17 mouse cellular contexts compared by ENCODE assay signal in genomic region chr8:5965403-5966015, GRCm38 (mm10).
DNase-seq lines count a peak whose midpoint lies in the region; ATAC-seq and TF ChIP-seq lines count a peak whose summit lies in the region.
"Had no signal": no experiment of that assay in that cellular context is flagged by ENCODE, and none has a peak within 500 bp of the region (broad histone marks: within the 10 kb centered on the region; RNA-seq: fewer than 3 reads in every experiment).

No protein-coding gene starts in this region.

- H3K27me3 ChIP-seq in forebrain, embryonic 12.5 days: no peaks in the 10 kb centered on the region
- no peaks in the 10 kb centered on the region for H3K27me3 ChIP-seq in forebrain, embryonic 10.5 days (ENCODE audit: poor library complexity, severe bottlenecking)
- H3K27me3 ChIP-seq in lung, postnatal 0 days (replicated peaks; ENCODE audit: insufficient read depth, low read length): no peaks in the 10 kb centered on the region
- H3K27me3 ChIP-seq in midbrain, embryonic 13.5 days: no peaks in the 10 kb centered on the region
- H3K27me3 ChIP-seq: heart, embryonic 15.5 days had no signal

- no peak for DNase-seq in forebrain, embryonic 10.5 days (ENCODE audit: extremely low spot score, low spot score)
- peak; percentile 1 for DNase-seq in lung, postnatal 10 days
- DNase-seq in lung, postnatal 0 days (ENCODE audit: low spot score): no peak
- DNase-seq in embryo, embryonic 11.5 days (ENCODE audit: low read depth, low spot score): peak; percentile 20
- no peak for DNase-seq in gastrocnemius, adult 2 months
- no peak for DNase-seq in kidney, postnatal 4 days
- DNase-seq: adrenal gland, postnatal 14 days; cerebellum, postnatal 36 days; gastrocnemius, postnatal 25 days; layer of hippocampus, adult 9-11 months; right cerebral cortex, adult 18-20 months; thymus, adult 18-20 months had no signal

- no peak for TF ChIP-seq CTCF in lung, postnatal 0 days (IDR thresholded peaks at IDR 0.05)
- no peak for TF ChIP-seq CTCF in gastrocnemius, adult 2 months (IDR thresholded peaks at IDR 0.05)

- ATAC-seq in forebrain, embryonic 12.5 days (ENCODE audit: low FRiP score): 0 out of 2 replicates have a peak, but pooled peaks have one; percentile 11
- no peak for ATAC-seq in lung, postnatal 0 days
- peak; percentile 93 for ATAC-seq in midbrain, embryonic 13.5 days
- ATAC-seq: inflammation-experienced regulatory T-cells, adult 6 months had no signal

- no peak overlapping the region for H3K4me3 ChIP-seq in forebrain, embryonic 12.5 days (replicated peaks)
- H3K4me3 ChIP-seq in forebrain, embryonic 10.5 days: no peak overlapping the region
- H3K4me3 ChIP-seq in lung, postnatal 0 days (ENCODE audit: low read depth, low read length): no peak overlapping the region
- no peak overlapping the region for H3K4me3 ChIP-seq in midbrain, embryonic 13.5 days (replicated peaks)
- no peak overlapping the region for H3K4me3 ChIP-seq in gastrocnemius, adult 2 months
- H3K4me3 ChIP-seq: heart, embryonic 15.5 days had no signal

- H3K4me2 ChIP-seq in forebrain, embryonic 12.5 days: no peak overlapping the region
- no peak overlapping the region for H3K4me2 ChIP-seq in lung, postnatal 0 days (replicated peaks; ENCODE audit: low read depth, low read length)
- H3K4me2 ChIP-seq in midbrain, embryonic 13.5 days (replicated peaks): no peak overlapping the region
- H3K4me2 ChIP-seq: heart, embryonic 15.5 days had no signal

- intact Hi-C loops in gastrocnemius, adult 2 months (cut with DNase I): no loop called here

- 61% methylated on average over 6 of the region's 6 CpGs for WGBS in forebrain, embryonic 12.5 days
- 77% methylated on average over 6 of the region's 6 CpGs for WGBS in forebrain, embryonic 10.5 days
- WGBS in lung, postnatal 0 days: 48% methylated on average over 6 of the region's 6 CpGs
- WGBS in midbrain, embryonic 13.5 days: 57% methylated on average over 6 of the region's 6 CpGs

- TF ChIP-seq EP300 in lung, postnatal 0 days (IDR thresholded peaks at IDR 0.05): no peak

- no peak overlapping the region for H3K27ac ChIP-seq in forebrain, embryonic 12.5 days
- H3K27ac ChIP-seq in forebrain, embryonic 10.5 days: no peak overlapping the region
- no peak overlapping the region for H3K27ac ChIP-seq in lung, postnatal 0 days (ENCODE audit: low read length)
- no peak overlapping the region for H3K27ac ChIP-seq in midbrain, embryonic 13.5 days
- no peak overlapping the region for H3K27ac ChIP-seq in gastrocnemius, adult 2 months
- H3K27ac ChIP-seq: heart, embryonic 15.5 days; liver, embryonic 14.5 days had no signal

- no peaks in the 10 kb centered on the region for H3K4me1 ChIP-seq in forebrain, embryonic 12.5 days
- no peaks in the 10 kb centered on the region for H3K4me1 ChIP-seq in forebrain, embryonic 10.5 days
- H3K4me1 ChIP-seq in lung, postnatal 0 days (ENCODE audit: insufficient read depth, low read depth, low read length): no peaks in the 10 kb centered on the region
- peaks cover 5% of the 10 kb centered on the region; the same call in 1 of the 2 replicates for H3K4me1 ChIP-seq in midbrain, embryonic 13.5 days (replicated peaks)
- H3K4me1 ChIP-seq: heart, embryonic 15.5 days had no signal

- no peaks in the 10 kb centered on the region for H3K9me3 ChIP-seq in forebrain, embryonic 12.5 days
- H3K9me3 ChIP-seq in forebrain, embryonic 10.5 days: no peaks in the 10 kb centered on the region
- no peaks in the 10 kb centered on the region for H3K9me3 ChIP-seq in lung, postnatal 0 days (ENCODE audit: low read length)
- H3K9me3 ChIP-seq in midbrain, embryonic 13.5 days: no peaks in the 10 kb centered on the region
- H3K9me3 ChIP-seq: heart, embryonic 15.5 days had no signal

- no peaks in the 10 kb centered on the region for H3K36me3 ChIP-seq in forebrain, embryonic 12.5 days (replicated peaks)
- H3K36me3 ChIP-seq in forebrain, embryonic 10.5 days (replicated peaks): no peaks in the 10 kb centered on the region
- no peaks in the 10 kb centered on the region for H3K36me3 ChIP-seq in lung, postnatal 0 days (ENCODE audit: insufficient read depth, low read length)
- H3K36me3 ChIP-seq in midbrain, embryonic 13.5 days: no peaks in the 10 kb centered on the region
- H3K36me3 ChIP-seq: heart, embryonic 15.5 days had no signal

- no peak overlapping the region for H3K9ac ChIP-seq in forebrain, embryonic 12.5 days
- no peak overlapping the region for H3K9ac ChIP-seq in lung, postnatal 0 days (replicated peaks; ENCODE audit: low read depth)
- H3K9ac ChIP-seq in midbrain, embryonic 13.5 days (replicated peaks): no peak overlapping the region
- H3K9ac ChIP-seq: heart, embryonic 15.5 days; liver, embryonic 14.5 days had no signal

Comparison
In these comparisons a context has a peak if more than half of its experiments do, and no peak if none do; other contexts are left out.
1. DNase-seq: peak in lung, postnatal 10 days (single experiment) and embryo, embryonic 11.5 days (single experiment); none in forebrain, embryonic 10.5 days (single experiment), lung, postnatal 0 days (single experiment), gastrocnemius, adult 2 months (single experiment) and kidney, postnatal 4 days (0 of 2).